Mouse (Mus musculus) CH12.LX (cell line): ENCODE data around the gene 4933427D14Rik. TPM values are rescaled to one million over a fixed set of nuclear protein-coding genes. Genes with fewer than 3 reads are reported as not detected.

ENCODE experiments used
- DNase-seq: peaks from one replicate; pipeline ENCODE4 v3.0.0-alpha.2; 2013; ENCODE audit errors: extremely low read depth
- H3K27ac ChIP-seq: 2 replicates; pipeline ENCODE4 v1.5.1; 2012; ENCODE audit warnings: low read depth, mild to moderate bottlenecking, control low read depth, moderate library complexity; ENCODE audit not compliant: insufficient read depth
- H3K27me3 ChIP-seq: replicated peaks from 2 replicates; pipeline ENCODE3; 2012; ENCODE audit warnings: inconsistent platforms
- H3K36me3 ChIP-seq, 2 experiments: replicated peaks in 1 of 2; 2 replicates each; pipeline versions ENCODE3 to v1.6.1; 2012; ENCODE audit warnings: inconsistent platforms in 1 of 2, low read length in 1 of 2, mild to moderate bottlenecking in 1 of 2, mixed read lengths in 1 of 2, moderate library complexity in 1 of 2; ENCODE audit not compliant: control insufficient read depth in 1 of 2, insufficient read depth in 1 of 2
- H3K4me1 ChIP-seq, 2 experiments: 2 replicates each; pipeline ENCODE4 v1.6.1; 2012; ENCODE audit warnings: inconsistent platforms in 1 of 2, moderate library complexity in 1 of 2; ENCODE audit not compliant: insufficient read depth in 2 of 2, control insufficient read depth in 1 of 2
- H3K4me2 ChIP-seq: 2 replicates; pipeline ENCODE4 v1.6.1; 2012; ENCODE audit warnings: low read depth, mild to moderate bottlenecking, control low read depth; ENCODE audit not compliant: poor library complexity, insufficient read depth, severe bottlenecking
- H3K4me3 ChIP-seq, 3 experiments: fragments of 150-350 bp in 1 of 3; sonication (generic) in 1 of 3; replicated peaks in 1 of 3; 2 replicates each; pipeline versions ENCODE3 to v1.5.1; 2011 to 2012; ENCODE audit warnings: low read depth in 2 of 3, low read length in 2 of 3, mild to moderate bottlenecking in 2 of 3, moderate library complexity in 2 of 3, control low read depth in 1 of 3, improper control_type of control experiment in 1 of 3, inconsistent platforms in 1 of 3, mixed read lengths in 1 of 3; ENCODE audit not compliant: poor library complexity in 1 of 3
- H3K79me2 ChIP-seq: replicated peaks from 2 replicates; pipeline ENCODE4 v1.6.1; 2012; ENCODE audit warnings: mild to moderate bottlenecking, moderate library complexity; ENCODE audit not compliant: control insufficient read depth, poor library complexity, insufficient read depth, severe bottlenecking; ENCODE audit errors: extremely low read depth
- H3K9ac ChIP-seq: 2 replicates; pipeline ENCODE4 v1.6.1; 2012; ENCODE audit warnings: low read depth, mild to moderate bottlenecking, control low read depth, moderate library complexity; ENCODE audit not compliant: insufficient read depth
- H3K9me3 ChIP-seq: replicated peaks from 2 replicates; pipeline ENCODE3; 2012; ENCODE audit warnings: low read length, inconsistent platforms, mixed read lengths
- BHLHE40 ChIP-seq: IDR thresholded peaks from 2 replicates; pipeline ENCODE4 v1.6.1; 2011; ENCODE audit warnings: mild to moderate bottlenecking, low read depth, low read length, improper control_type of control experiment
- CHD1 ChIP-seq: IDR thresholded peaks from 2 replicates; pipeline ENCODE4 v1.6.1; 2012; ENCODE audit warnings: low read depth, low read length, improper control_type of control experiment, inconsistent platforms
- CHD2 ChIP-seq: IDR thresholded peaks from 2 replicates; pipeline ENCODE4 v1.6.1; 2011; ENCODE audit warnings: low read length, improper control_type of control experiment
- E2F4 ChIP-seq: IDR thresholded peaks from 2 replicates; pipeline ENCODE4 v1.6.1; 2011; ENCODE audit warnings: low read depth, low read length, improper control_type of control experiment; ENCODE audit not compliant: insufficient replicate concordance
- ELF1 ChIP-seq: IDR thresholded peaks from 2 replicates; pipeline ENCODE4 v1.6.1; 2014; ENCODE audit warnings: low read depth, mild to moderate bottlenecking, inconsistent platforms, low read length, improper control_type of control experiment
- ETS1 ChIP-seq: conservative IDR thresholded peaks from 2 replicates; pipeline ENCODE4 v1.6.1; 2012; ENCODE audit warnings: low read depth, mild to moderate bottlenecking, inconsistent platforms, low read length, improper control_type of control experiment, moderate library complexity
- GABPA ChIP-seq: IDR thresholded peaks from 2 replicates; pipeline ENCODE4 v1.6.1; 2012; ENCODE audit warnings: low read depth, low read length, improper control_type of control experiment, inconsistent platforms; ENCODE audit not compliant: insufficient replicate concordance
- HCFC1 ChIP-seq: IDR thresholded peaks from 2 replicates; pipeline ENCODE4 v1.6.1; 2012; ENCODE audit warnings: low read depth, mild to moderate bottlenecking, inconsistent platforms, low read length, improper control_type of control experiment
- IRF4 ChIP-seq: IDR thresholded peaks from 2 replicates; pipeline ENCODE4 v1.6.1; 2014; ENCODE audit warnings: low read depth, mild to moderate bottlenecking, inconsistent platforms, low read length, improper control_type of control experiment
- JUND ChIP-seq: conservative IDR thresholded peaks from 2 replicates; pipeline ENCODE4 v1.6.1; 2011; ENCODE audit warnings: low read depth, low read length, improper control_type of control experiment
- KAT2A ChIP-seq: IDR thresholded peaks from 2 replicates; pipeline ENCODE4 v1.6.1; 2012; ENCODE audit warnings: low read length, improper control_type of control experiment, inconsistent platforms; ENCODE audit not compliant: insufficient replicate concordance
- MAZ ChIP-seq: IDR thresholded peaks from 2 replicates; pipeline ENCODE4 v1.6.1; 2012; ENCODE audit warnings: low read depth, mild to moderate bottlenecking, inconsistent platforms, low read length, improper control_type of control experiment, moderate library complexity
- MXI1 ChIP-seq: IDR thresholded peaks from 2 replicates; pipeline ENCODE4 v1.6.1; 2011; ENCODE audit warnings: mild to moderate bottlenecking, low read depth, low read length, improper control_type of control experiment
- MYC ChIP-seq: IDR thresholded peaks from 2 replicates; pipeline ENCODE4 v1.6.1; 2011; ENCODE audit warnings: low read depth, mild to moderate bottlenecking, improper control_type of control experiment, low read length
- NELFE ChIP-seq: IDR thresholded peaks from 2 replicates; pipeline ENCODE4 v1.6.1; 2011; ENCODE audit warnings: low read depth, low read length, improper control_type of control experiment
- NRF1 ChIP-seq: IDR thresholded peaks from 2 replicates; pipeline ENCODE4 v1.6.1; 2014; ENCODE audit warnings: low read depth, mild to moderate bottlenecking, inconsistent platforms, low read length, improper control_type of control experiment, moderate library complexity
- POLR2A ChIP-seq: IDR thresholded peaks from 2 replicates; pipeline ENCODE4 v1.6.1; 2011; ENCODE audit warnings: low read depth, mild to moderate bottlenecking, improper control_type of control experiment, low read length
- RCOR1 ChIP-seq: conservative IDR thresholded peaks from 2 replicates; pipeline ENCODE4 v1.6.1; 2012; ENCODE audit warnings: low read depth, mild to moderate bottlenecking, inconsistent platforms, low read length, improper control_type of control experiment
- TBP ChIP-seq: conservative IDR thresholded peaks from 2 replicates; pipeline ENCODE4 v1.6.1; 2011; ENCODE audit warnings: low read depth, low read length, improper control_type of control experiment
- TCF12 ChIP-seq: IDR thresholded peaks from 2 replicates; pipeline ENCODE4 v1.6.1; 2014; ENCODE audit warnings: low read depth, mild to moderate bottlenecking, inconsistent platforms, low read length, improper control_type of control experiment
- ZC3H11A ChIP-seq: IDR thresholded peaks from 2 replicates; pipeline ENCODE4 v1.6.1; 2012; ENCODE audit warnings: low read depth, mild to moderate bottlenecking, inconsistent platforms, low read length, improper control_type of control experiment
- ZKSCAN1 ChIP-seq: IDR thresholded peaks from 2 replicates; pipeline ENCODE4 v1.6.1; 2012; ENCODE audit warnings: low read depth, inconsistent platforms, low read length, improper control_type of control experiment, borderline replicate concordance
- ZNF384 ChIP-seq: IDR thresholded peaks from 2 replicates; pipeline ENCODE4 v1.6.1; 2012; ENCODE audit warnings: low read depth, low read length, improper control_type of control experiment, inconsistent platforms
- dilution Hi-C: fragments of 300-500 bp; cut with MboI; formaldehyde crosslinking; loops from 2 replicates; pipeline ENCODE4 v1.14.3; 2020; ENCODE audit warnings: low sequenced_read_pairs; ENCODE audit not compliant: extremely low pct_unique_long_range_greater_than_20kb, extremely low pct_ligation_motif_present
- in situ Hi-C: fragments of 300-500 bp; cut with MboI; formaldehyde crosslinking; loops from 3 replicates; pipeline ENCODE4 v1.14.3; 2019; ENCODE audit warnings: low sequenced_read_pairs, low pct_ligation_motif_present, low pct_unique_long_range_greater_than_20kb, mixed read lengths
- polyA plus RNA-seq: library from polyadenylated mRNA; unstranded; fragments of >175 nt; gene quantifications from 2 replicates; pipeline ENCODE4 v1.2.1, GENCODE M21; 2012; ENCODE audit warnings: low read depth; ENCODE audit not compliant: insufficient read length
- total RNA-seq, 2 experiments: library from RNA; depleted of rRNA; stranded (reverse); fragments of 300-350 nt in 1 of 2; fragments of >200 nt in 1 of 2; gene quantifications; 2 replicates each; pipeline ENCODE4 v1.2.3; 2012 to 2014

4933427D14Rik gene
- total and polyA plus RNA-seq, 3 experiments, result 6.8 to 9.3 (median 7.8) TPM

GRCm38 (mm10) chr11:72256441-72256840 is 49.2 kb upstream of the 4933427D14Rik start:
- Histone ChIP-seq H3K27me3 (peaks cover 61% of the 10 kb centered on the region), H3K4me3 (no peak overlapping the region), H3K9ac (no peak overlapping the region), H3K4me2 (no peak overlapping the region), H3K27ac (no peak overlapping the region), H3K9me3 (no peaks in the 10 kb centered on the region), H3K4me1 (peaks cover 0 to 9% of the 10 kb centered on the region in 2 experiments; a peak in 2 of 4 replicates), H3K36me3 (no peaks in the 10 kb centered on the region), H3K79me2 (no peaks in the 10 kb centered on the region)
- in situ Hi-C loops (no loop called here), dilution Hi-C loops (no loop called here)
- TF ChIP-seq IRF4, result no peak
- TF ChIP-seq E2F4, result no peak
- TF ChIP-seq RCOR1, result no peak
- TF ChIP-seq ELF1, result no peak
- TF ChIP-seq POLR2A, result no peak
- no peak for TF ChIP-seq CHD2
- no peak for TF ChIP-seq ZNF384
- no peak for TF ChIP-seq MYC
- TF ChIP-seq ETS1, result no peak
- no peak for TF ChIP-seq HCFC1
- no peak for DNase-seq

GRCm38 (mm10) chr11:72255629-72256028 is 48.4 kb upstream of the 4933427D14Rik start:
- dilution Hi-C loops, result no loop called here
- H3K4me2 ChIP-seq, result no peak overlapping the region
- no peaks in the 10 kb centered on the region for H3K79me2 ChIP-seq
- TF ChIP-seq CHD2, result no peak
- no peak for TF ChIP-seq RCOR1
- no peak for TF ChIP-seq NELFE
- TF ChIP-seq JUND, result no peak
- no peak for TF ChIP-seq TBP
- no peak for TF ChIP-seq CHD1
- TF ChIP-seq NRF1, result no peak
- TF ChIP-seq E2F4, result no peak
- no peak for TF ChIP-seq MXI1
- no peak for TF ChIP-seq BHLHE40
- no peak for TF ChIP-seq MAZ
- TF ChIP-seq ZC3H11A, result no peak
- TF ChIP-seq KAT2A, result no peak
- no peak for TF ChIP-seq TCF12
- no peak for TF ChIP-seq POLR2A
- TF ChIP-seq ETS1, result no peak
- no peak for TF ChIP-seq ELF1
- no peak for TF ChIP-seq ZKSCAN1
- no peak for TF ChIP-seq GABPA
- peaks cover 0 to 9% of the 10 kb centered on the region in 2 experiments; a peak in 2 of 4 replicates for H3K4me1 ChIP-seq
- no peaks in the 10 kb centered on the region for H3K36me3 ChIP-seq
- in situ Hi-C loops, result no loop called here
- H3K4me3 ChIP-seq, result no peak overlapping the region
- no peak for DNase-seq
- no peak overlapping the region for H3K27ac ChIP-seq
- no peak overlapping the region for H3K9ac ChIP-seq
- H3K9me3 ChIP-seq, result no peaks in the 10 kb centered on the region
- peaks cover 60% of the 10 kb centered on the region for H3K27me3 ChIP-seq
